ENCODE assay signal across 7 mouse cellular contexts in the genomic region with DNA sequence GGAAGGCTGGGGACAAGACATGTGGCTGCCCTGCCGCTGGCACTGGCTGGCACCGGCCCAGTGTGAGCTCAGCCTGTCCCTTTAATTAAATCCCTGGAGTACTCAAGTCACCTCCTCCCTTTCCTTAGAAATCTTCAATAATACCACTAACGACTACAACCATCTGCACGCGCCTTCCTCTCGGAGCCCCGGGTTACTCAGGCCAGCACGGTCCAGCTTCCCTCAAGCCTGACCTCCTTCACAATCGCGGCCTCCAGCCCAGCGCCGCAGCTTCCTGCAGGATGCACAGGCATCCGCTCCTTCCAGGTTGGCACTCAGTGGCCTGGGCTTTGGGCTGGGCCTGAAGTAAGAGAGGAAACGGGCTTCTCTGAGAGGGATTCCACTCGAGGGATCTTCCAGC. TPM values are rescaled to one million over a fixed set of nuclear protein-coding genes. Genes with fewer than 3 reads are reported as not detected.
DNase-seq lines count a peak whose midpoint lies in the region; ATAC-seq and TF ChIP-seq lines count a peak whose summit lies in the region.

No protein-coding gene starts in this region.

- peak; percentile 51; the same call in 1 of the 2 replicates for ATAC-seq in forebrain, embryonic 13.5 days
- ATAC-seq in hindbrain, embryonic 15.5 days (ENCODE audit: low FRiP score, low read depth), result peak; percentile 61; the same call in 1 of the 2 replicates
- ATAC-seq in liver, embryonic 16.5 days (ENCODE audit: low read depth), result peak; percentile 75

- H3K9ac ChIP-seq in forebrain, embryonic 13.5 days, result peak overlapping the region; percentile 21; the same call in 1 of the 2 replicates
- no peak overlapping the region for H3K9ac ChIP-seq in hindbrain, embryonic 15.5 days
- H3K9ac ChIP-seq in liver, embryonic 16.5 days (ENCODE audit: low read depth, low read length), result no peak overlapping the region

- H3K4me1 ChIP-seq in forebrain, embryonic 13.5 days, result peaks cover 19% of the 10 kb centered on the region
- peaks cover 5% of the 10 kb centered on the region; the same call in 1 of the 2 replicates for H3K4me1 ChIP-seq in hindbrain, embryonic 15.5 days (replicated peaks)
- no peaks in the 10 kb centered on the region for H3K4me1 ChIP-seq in liver, embryonic 16.5 days (ENCODE audit: control insufficient read depth, low read depth, low read length)

- 0 out of 2 replicates have a peak, but pooled peaks cover 4% of the 10 kb centered on the region for H3K27me3 ChIP-seq in forebrain, embryonic 13.5 days
- H3K27me3 ChIP-seq in hindbrain, embryonic 15.5 days, result no peaks in the 10 kb centered on the region
- H3K27me3 ChIP-seq in liver, embryonic 16.5 days (ENCODE audit: control insufficient read depth, insufficient read depth, low read depth, low read length), result no peaks in the 10 kb centered on the region

- peak overlapping the region; percentile 29 for H3K4me2 ChIP-seq in forebrain, embryonic 13.5 days
- H3K4me2 ChIP-seq in hindbrain, embryonic 15.5 days, result no peak overlapping the region
- no peak overlapping the region for H3K4me2 ChIP-seq in liver, embryonic 16.5 days (ENCODE audit: low read depth, low read length)

- H3K36me3 ChIP-seq in forebrain, embryonic 13.5 days (ENCODE audit: poor library complexity, severe bottlenecking), result no peaks in the 10 kb centered on the region
- no peaks in the 10 kb centered on the region for H3K36me3 ChIP-seq in hindbrain, embryonic 15.5 days
- H3K36me3 ChIP-seq in liver, embryonic 16.5 days (ENCODE audit: control insufficient read depth, insufficient read depth), result no peaks in the 10 kb centered on the region

- WGBS in forebrain, embryonic 13.5 days, result 21% methylated on average over 15 of the region's 15 CpGs
- 45% methylated on average over 15 of the region's 15 CpGs for WGBS in hindbrain, embryonic 15.5 days
- WGBS in liver, embryonic 16.5 days (ENCODE audit: insufficient replicate concordance), result 22% methylated on average over 15 of the region's 15 CpGs

- intact Hi-C loops in left cerebral cortex, postnatal 36 days (cut with DNase I), result no loop called here

- peak; percentile 52 for DNase-seq in brain, embryonic 14.5 days (ENCODE audit: low read depth)
- no peak for DNase-seq in neural tube, embryonic 10.5 days (ENCODE audit: extremely low spot score, low spot score)
- no peak for DNase-seq in left cerebral cortex, postnatal 36 days (ENCODE audit: low spot score in 2 of 2)
- no peak for DNase-seq in ovary, postnatal 10 days (ENCODE audit: low spot score)

- no peak for TF ChIP-seq POLR2A in brain, embryonic 14.5 days (IDR thresholded peaks at IDR 0.05; ENCODE audit: borderline replicate concordance, extremely low read depth, insufficient read depth, insufficient read length, poor library complexity, severe bottlenecking)

- no peaks in the 10 kb centered on the region; the same call in 1 of the 2 replicates for H3K9me3 ChIP-seq in forebrain, embryonic 13.5 days (replicated peaks)
- H3K9me3 ChIP-seq in hindbrain, embryonic 15.5 days, result no peaks in the 10 kb centered on the region
- no peaks in the 10 kb centered on the region for H3K9me3 ChIP-seq in liver, embryonic 16.5 days (replicated peaks; ENCODE audit: control insufficient read depth, low read length)

- no peak for TF ChIP-seq CTCF in brain, embryonic 14.5 days (IDR thresholded peaks at IDR 0.05; ENCODE audit: borderline replicate concordance, extremely low read depth, insufficient read depth, insufficient read length)

- H3K4me3 ChIP-seq in forebrain, embryonic 13.5 days, result no peak overlapping the region
- no peak overlapping the region for H3K4me3 ChIP-seq in hindbrain, embryonic 15.5 days
- H3K4me3 ChIP-seq in liver, embryonic 16.5 days (ENCODE audit: low read depth, low read length), result no peak overlapping the region

- no peak overlapping the region; the same call in 1 of the 2 replicates for H3K27ac ChIP-seq in forebrain, embryonic 13.5 days
- 0 out of 2 replicates have a peak overlapping the region, but pooled peaks have one; percentile 14 for H3K27ac ChIP-seq in hindbrain, embryonic 15.5 days (replicated peaks)
- H3K27ac ChIP-seq in liver, embryonic 16.5 days (ENCODE audit: low read length), result no peak overlapping the region

RNA-seq across cellular contexts. Expression of gene Id2, which starts 22.3 kb away (rescaled TPM):
- polyA plus RNA-seq in brain, embryonic 14.5 days (2012; rRNA removed), result 130 and 168 TPM in 2 replicates
- polyA plus RNA-seq in forebrain, embryonic 13.5 days (2015; fragmentation: Nextera tagmentation; extraction: Ambion mirVana), result 195 and 253 TPM in 2 replicates
- 279 and 312 TPM in 2 replicates for polyA plus RNA-seq in hindbrain, embryonic 15.5 days (2015; fragmentation: Nextera tagmentation; extraction: Ambion mirVana)
- 127 and 140 TPM in 2 replicates for polyA plus RNA-seq in liver, embryonic 16.5 days (2015; fragmentation: Nextera tagmentation; extraction: Ambion mirVana)
- 100 to 1,000 TPM; 155 to 170 TPM for total RNA-seq in left cerebral cortex, postnatal 36 days (2021)
